Mouse (Mus musculus): ENCODE results near the gene Hspa1l. TPM values are rescaled to one million over a fixed set of nuclear protein-coding genes. Genes with fewer than 3 reads are reported as not detected.
"Not testable (repeated sequence)": the region's sequence is repeated elsewhere in the genome, so short reads cannot be mapped to it uniquely, and the experiment has no call there.

Hspa1l gene
- 0.49 and 0.89 TPM in 2 replicates for polyA plus RNA-seq (2012; rRNA removed)

DNA sequence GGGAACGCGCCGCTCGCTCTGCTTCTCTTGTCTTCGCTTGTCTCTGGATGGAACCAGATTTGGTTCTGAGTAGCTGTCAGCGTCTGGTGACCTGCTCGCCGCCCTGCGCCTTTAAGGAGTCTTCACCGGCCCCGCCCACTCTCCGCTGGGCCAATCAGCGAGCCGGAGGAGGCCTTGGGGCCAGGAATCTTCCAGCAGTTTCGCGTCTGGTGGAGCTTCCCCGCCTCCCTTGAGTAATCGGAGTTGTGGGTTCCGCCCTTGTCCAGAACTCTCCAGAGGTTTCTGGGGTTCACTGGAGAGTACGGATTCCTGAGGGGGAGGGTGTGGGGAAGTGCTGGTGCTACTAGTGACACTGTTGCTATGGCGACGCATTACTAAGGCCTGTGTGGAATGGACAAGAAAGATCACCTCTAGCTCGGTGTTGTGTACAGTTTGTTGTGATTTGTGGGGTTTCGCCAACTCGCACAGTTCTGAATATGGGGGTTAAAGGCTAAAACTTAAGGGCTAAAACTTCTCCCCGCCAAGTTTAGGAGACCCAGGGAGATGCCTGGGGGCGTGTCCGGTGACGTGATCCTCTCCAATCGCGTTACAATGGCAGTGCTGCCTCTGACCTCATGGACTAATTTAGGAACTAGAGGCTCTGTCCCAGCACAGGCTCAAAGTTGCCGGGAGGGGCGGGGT lies at the start of gene Hspa1l, which contains the start of gene Hspa1a:
Gene Hspa1l (plus strand): TSS at position 635 of the 681 bp plus-strand sequence.
Gene Hspa1a (minus strand): TSS at position 88 of the 681 bp plus-strand sequence.
- not testable (repeated sequence) for H3K27me3 ChIP-seq (ENCODE audit: control insufficient read depth, insufficient read depth, low read length); H3K27ac ChIP-seq (ENCODE audit: insufficient read depth, low read length); H3K4me1 ChIP-seq (ENCODE audit: control insufficient read depth, insufficient read depth, low read length)
- H3K4me3 ChIP-seq (replicated peaks; ENCODE audit: insufficient read depth, low read depth, low read length), result peak within 1 kb of the TSS; percentile 66
- peak; percentile 56; the same call in 1 of the 2 replicates for TF ChIP-seq POLR2A (IDR thresholded peaks at IDR 0.05; ENCODE audit: borderline replicate concordance, insufficient read depth, low read length)
- under 1% methylated on average over 28 of the region's 33 CpGs for WGBS
- peak; percentile 84 to 91 for DNase-seq

DNA sequence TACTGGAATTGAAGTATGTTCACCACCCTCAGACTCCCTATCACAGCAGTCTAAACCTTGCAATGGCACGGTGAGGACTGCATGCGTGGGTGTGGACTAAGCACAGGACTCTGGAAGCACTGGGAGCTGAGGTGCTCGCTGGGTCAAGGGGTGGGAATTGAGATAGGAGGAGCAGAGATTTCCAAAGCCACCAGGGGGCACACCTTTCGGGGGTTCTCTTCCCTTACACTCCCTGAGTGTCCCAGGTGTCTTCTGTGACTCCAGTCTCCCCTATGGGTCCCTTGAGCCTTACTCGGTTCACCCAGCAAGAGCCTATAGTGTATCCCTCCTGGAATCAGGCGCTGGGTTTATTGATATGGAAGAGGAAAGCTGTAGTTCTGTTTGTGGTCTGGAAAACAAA lies 49.6 kb upstream of the Hspa1l start:
- 47% methylated on average over 6 of the region's 6 CpGs for WGBS
- DNase-seq, result no peak
- no peaks in the 10 kb centered on the region for H3K4me1 ChIP-seq (ENCODE audit: control insufficient read depth, insufficient read depth, low read length)
- H3K27me3 ChIP-seq (ENCODE audit: control insufficient read depth, insufficient read depth, low read length), result no peaks in the 10 kb centered on the region
- no peak for TF ChIP-seq POLR2A (IDR thresholded peaks at IDR 0.05; ENCODE audit: borderline replicate concordance, insufficient read depth, low read length)
- no peak for TF ChIP-seq CTCF (IDR thresholded peaks at IDR 0.05; ENCODE audit: borderline replicate concordance, insufficient read depth, low read depth, low read length)
- H3K27ac ChIP-seq (ENCODE audit: insufficient read depth, low read length), result no peak overlapping the region
- no peak overlapping the region for H3K4me3 ChIP-seq (replicated peaks; ENCODE audit: insufficient read depth, low read depth, low read length)

DNA sequence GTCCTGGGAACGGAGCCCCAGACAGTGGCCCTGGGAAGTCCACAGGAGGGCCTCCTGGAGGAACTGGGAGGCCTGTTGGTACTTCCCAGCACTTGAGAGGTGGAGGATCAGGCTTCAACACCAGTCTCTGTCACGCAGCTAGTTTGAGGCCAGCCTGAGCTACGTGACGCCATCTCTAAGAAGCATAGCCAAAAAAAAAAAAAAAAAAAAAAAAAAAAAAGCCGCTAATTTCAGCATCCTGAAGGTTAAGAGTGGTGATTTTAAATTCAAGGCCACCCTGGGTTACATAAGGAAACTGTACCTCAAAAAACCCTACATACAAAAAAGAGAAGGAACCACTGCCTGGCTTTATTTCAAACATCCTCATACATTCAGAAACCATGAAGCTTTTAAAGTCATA lies 48.2 kb upstream of the Hspa1l start:
- H3K27me3 ChIP-seq (ENCODE audit: control insufficient read depth, insufficient read depth, low read length), result no peaks in the 10 kb centered on the region
- 57% methylated on average over 5 of the region's 5 CpGs for WGBS
- no peak for DNase-seq
- H3K4me1 ChIP-seq (ENCODE audit: control insufficient read depth, insufficient read depth, low read length), result no peaks in the 10 kb centered on the region
- TF ChIP-seq POLR2A (IDR thresholded peaks at IDR 0.05; ENCODE audit: borderline replicate concordance, insufficient read depth, low read length) (no peak), CTCF (IDR thresholded peaks at IDR 0.05; ENCODE audit: borderline replicate concordance, insufficient read depth, low read depth, low read length) (no peak)
- no peak overlapping the region for H3K4me3 ChIP-seq (replicated peaks; ENCODE audit: insufficient read depth, low read depth, low read length)
- H3K27ac ChIP-seq (ENCODE audit: insufficient read depth, low read length), result no peak overlapping the region

DNA sequence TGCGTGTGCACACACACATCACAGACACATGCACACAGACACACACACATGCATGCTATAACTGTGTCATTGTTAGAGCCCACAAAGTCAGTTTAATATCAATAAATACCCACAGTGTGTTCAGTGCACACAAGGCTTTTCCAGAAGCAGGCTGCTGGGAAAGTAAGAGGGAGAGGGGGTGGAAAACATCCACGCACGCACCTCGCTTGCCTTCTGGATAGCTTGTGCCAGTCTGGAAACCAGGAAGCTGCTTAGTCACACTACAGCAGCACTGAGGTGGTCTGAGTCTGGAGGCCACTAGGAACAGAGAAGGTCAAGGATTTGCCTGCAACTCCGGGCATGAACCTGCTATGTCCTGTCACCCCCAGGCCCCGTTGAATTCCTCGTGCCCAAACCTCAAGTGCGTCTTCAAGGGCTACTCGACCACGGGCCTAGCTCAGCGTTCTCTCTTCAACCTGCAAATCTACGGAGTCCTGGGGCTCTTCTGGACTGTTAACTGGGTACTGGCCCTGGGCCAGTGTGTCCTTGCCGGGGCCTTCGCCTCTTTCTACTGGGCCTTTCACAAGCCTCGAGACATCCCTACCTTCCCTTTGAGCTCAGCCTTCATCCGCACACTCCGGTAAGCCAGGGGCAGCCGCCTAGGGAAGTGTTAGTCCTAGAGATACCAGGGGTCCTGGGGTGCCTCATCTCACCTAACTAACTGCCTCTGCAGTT lies 45.0 kb upstream of the Hspa1l start:
- TF ChIP-seq POLR2A (IDR thresholded peaks at IDR 0.05; ENCODE audit: borderline replicate concordance, insufficient read depth, low read length) (no peak), CTCF (IDR thresholded peaks at IDR 0.05; ENCODE audit: borderline replicate concordance, insufficient read depth, low read depth, low read length) (no peak)
- 77% methylated on average over 18 of the region's 18 CpGs for WGBS
- DNase-seq, result no peak
- no peak overlapping the region for H3K27ac ChIP-seq (ENCODE audit: insufficient read depth, low read length)
- no peaks in the 10 kb centered on the region; the same call in 1 of the 2 replicates for H3K4me1 ChIP-seq (ENCODE audit: control insufficient read depth, insufficient read depth, low read length)
- H3K27me3 ChIP-seq (ENCODE audit: control insufficient read depth, insufficient read depth, low read length), result no peaks in the 10 kb centered on the region
- no peak overlapping the region for H3K4me3 ChIP-seq (replicated peaks; ENCODE audit: insufficient read depth, low read depth, low read length)

DNA sequence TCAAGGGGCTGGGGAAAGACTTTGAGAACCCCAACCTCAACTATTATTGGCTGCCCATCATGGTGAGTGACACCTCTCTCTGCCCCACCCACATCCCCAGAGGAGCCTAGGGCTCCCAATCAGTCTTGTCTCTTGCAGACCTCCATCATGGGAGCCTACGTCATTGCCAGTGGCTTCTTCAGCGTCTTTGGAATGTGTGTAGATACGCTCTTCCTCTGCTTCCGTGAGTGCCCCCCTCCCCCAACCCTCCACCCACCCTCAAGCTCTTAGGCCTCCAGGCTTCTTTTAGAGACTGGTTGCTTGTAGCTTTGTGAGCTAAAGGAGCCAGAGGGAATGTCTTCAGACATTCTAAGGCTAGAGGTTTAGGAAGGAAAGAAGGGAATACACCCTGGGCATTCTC lies 43.7 kb upstream of the Hspa1l start:
- 67% methylated on average over 4 of the region's 4 CpGs for WGBS
- Histone ChIP-seq H3K27me3 (ENCODE audit: control insufficient read depth, insufficient read depth, low read length) (no peaks in the 10 kb centered on the region), H3K4me1 (ENCODE audit: control insufficient read depth, insufficient read depth, low read length) (no peaks in the 10 kb centered on the region; the same call in 1 of the 2 replicates), H3K27ac (ENCODE audit: insufficient read depth, low read length) (no peak overlapping the region), H3K4me3 (replicated peaks; ENCODE audit: insufficient read depth, low read depth, low read length) (no peak overlapping the region)
- no peak for TF ChIP-seq CTCF (IDR thresholded peaks at IDR 0.05; ENCODE audit: borderline replicate concordance, insufficient read depth, low read depth, low read length)
- DNase-seq, result no peak

DNA sequence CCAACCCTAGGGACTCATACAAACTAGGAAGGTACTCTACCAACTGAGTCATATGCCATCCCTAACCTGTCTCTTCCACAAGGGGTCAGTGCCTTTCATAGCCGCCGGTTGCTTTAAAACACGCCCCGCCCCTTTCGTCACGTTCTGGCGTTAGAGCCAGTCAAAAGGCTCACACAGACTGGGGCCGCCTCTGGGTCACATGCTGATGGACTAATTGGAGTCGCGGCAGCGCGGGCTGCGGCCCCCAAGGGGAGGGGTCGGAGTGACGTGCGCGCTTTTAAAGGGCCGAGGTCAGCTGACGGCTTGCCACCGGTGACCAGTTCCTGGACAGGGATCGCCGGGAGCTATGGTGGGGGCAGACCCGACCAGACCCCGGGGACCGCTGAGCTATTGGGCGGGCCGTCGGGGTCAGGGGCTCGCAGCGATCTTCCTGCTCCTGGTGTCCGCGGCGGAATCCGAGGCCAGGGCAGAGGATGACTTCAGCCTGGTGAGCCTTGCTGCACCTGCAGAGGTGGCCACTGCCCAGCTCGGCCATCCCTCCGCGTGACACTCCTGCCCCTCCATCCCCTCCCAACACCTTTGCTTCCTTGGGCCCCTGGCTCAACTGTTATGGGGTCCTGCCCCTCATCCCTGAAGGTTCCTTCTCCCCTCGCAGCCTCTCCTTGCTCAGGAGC lies 41.3 kb upstream of the Hspa1l start, which contains the start of gene Neu1:
Gene Neu1 (plus strand): TSS at position 193 of the 674 bp plus-strand sequence.
- Histone ChIP-seq H3K4me1 (ENCODE audit: control insufficient read depth, insufficient read depth, low read length) (no peaks in the 10 kb centered on the region; the same call in 1 of the 2 replicates), H3K27ac (ENCODE audit: insufficient read depth, low read length) (peak within 1 kb of the TSS; percentile 60), H3K4me3 (replicated peaks; ENCODE audit: insufficient read depth, low read depth, low read length) (peak within 1 kb of the TSS; percentile 84), H3K27me3 (ENCODE audit: control insufficient read depth, insufficient read depth, low read length) (no peaks in the 10 kb centered on the region)
- peak; percentile 99 for DNase-seq
- TF ChIP-seq CTCF (IDR thresholded peaks at IDR 0.05; ENCODE audit: borderline replicate concordance, insufficient read depth, low read depth, low read length), result peak; percentile 57
- TF ChIP-seq POLR2A (IDR thresholded peaks at IDR 0.05; ENCODE audit: borderline replicate concordance, insufficient read depth, low read length), result peak; percentile 63; the same call in 1 of the 2 replicates
- under 1% methylated on average over 38 of the region's 38 CpGs for WGBS

DNA sequence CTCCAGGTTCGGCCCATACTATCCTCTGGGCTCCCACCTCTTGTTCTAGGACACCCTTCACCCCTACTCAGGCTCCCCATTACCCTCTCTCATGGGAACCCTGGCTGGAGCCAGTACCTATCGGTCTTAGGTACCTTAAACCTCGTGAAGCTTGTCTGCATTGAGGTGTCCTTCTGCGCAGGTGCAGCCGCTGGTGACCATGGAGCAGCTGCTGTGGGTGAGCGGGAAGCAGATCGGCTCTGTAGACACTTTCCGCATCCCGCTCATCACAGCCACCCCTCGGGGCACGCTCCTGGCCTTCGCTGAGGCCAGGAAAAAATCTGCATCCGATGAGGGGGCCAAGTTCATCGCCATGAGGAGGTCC lies 40.8 kb upstream of the Hspa1l start:
- peak overlapping the region; percentile 60; the same call in 1 of the 2 replicates for H3K27ac ChIP-seq (ENCODE audit: insufficient read depth, low read length)
- peak; percentile 62 to 68 for DNase-seq
- H3K4me1 ChIP-seq (ENCODE audit: control insufficient read depth, insufficient read depth, low read length), result no peaks in the 10 kb centered on the region; the same call in 1 of the 2 replicates
- H3K27me3 ChIP-seq (ENCODE audit: control insufficient read depth, insufficient read depth, low read length), result no peaks in the 10 kb centered on the region
- TF ChIP-seq CTCF (IDR thresholded peaks at IDR 0.05; ENCODE audit: borderline replicate concordance, insufficient read depth, low read depth, low read length), result no peak
- no peak for TF ChIP-seq POLR2A (IDR thresholded peaks at IDR 0.05; ENCODE audit: borderline replicate concordance, insufficient read depth, low read length)
- peak overlapping the region; percentile 84 for H3K4me3 ChIP-seq (replicated peaks; ENCODE audit: insufficient read depth, low read depth, low read length)
- 3% methylated on average over 14 of the region's 14 CpGs for WGBS
